Mouse (Mus musculus): ENCODE measurements around the gene Ovol2.

Ovol2 gene

DNA sequence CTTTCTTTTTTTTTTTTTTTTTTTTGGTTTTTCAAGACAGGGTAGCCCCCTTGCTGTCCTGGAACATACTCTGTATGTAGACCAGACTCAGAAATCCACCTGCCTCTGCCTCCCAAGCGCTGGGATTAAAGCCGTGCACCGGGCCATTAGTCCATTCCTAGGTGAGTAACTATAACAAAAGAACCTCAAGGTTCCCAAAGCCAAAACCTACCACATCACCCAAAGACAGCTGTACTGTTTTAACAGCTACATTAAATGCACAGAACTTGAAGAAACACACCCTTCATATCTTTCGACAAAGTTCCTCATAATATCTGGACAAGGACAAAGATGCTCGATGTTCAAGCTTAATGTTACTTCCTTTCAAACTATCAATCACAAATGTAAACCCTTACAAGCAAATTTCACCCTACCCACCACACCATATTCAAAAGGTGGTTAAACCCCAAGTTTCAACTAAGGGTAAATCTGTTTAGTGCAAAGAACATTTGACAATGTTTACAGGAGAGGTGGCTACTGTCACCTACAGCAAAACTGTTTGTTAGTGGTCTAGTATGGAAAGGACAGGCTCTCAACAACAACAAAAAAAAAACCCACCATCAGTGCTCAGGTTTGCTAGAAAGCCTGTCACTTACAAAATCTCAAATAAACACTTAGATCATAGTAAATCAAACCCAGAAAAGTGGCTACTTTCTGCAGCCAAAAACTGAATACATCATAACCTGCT, 64.8 kb downstream of the Ovol2 start:
- DNase-seq = no peak

DNA sequence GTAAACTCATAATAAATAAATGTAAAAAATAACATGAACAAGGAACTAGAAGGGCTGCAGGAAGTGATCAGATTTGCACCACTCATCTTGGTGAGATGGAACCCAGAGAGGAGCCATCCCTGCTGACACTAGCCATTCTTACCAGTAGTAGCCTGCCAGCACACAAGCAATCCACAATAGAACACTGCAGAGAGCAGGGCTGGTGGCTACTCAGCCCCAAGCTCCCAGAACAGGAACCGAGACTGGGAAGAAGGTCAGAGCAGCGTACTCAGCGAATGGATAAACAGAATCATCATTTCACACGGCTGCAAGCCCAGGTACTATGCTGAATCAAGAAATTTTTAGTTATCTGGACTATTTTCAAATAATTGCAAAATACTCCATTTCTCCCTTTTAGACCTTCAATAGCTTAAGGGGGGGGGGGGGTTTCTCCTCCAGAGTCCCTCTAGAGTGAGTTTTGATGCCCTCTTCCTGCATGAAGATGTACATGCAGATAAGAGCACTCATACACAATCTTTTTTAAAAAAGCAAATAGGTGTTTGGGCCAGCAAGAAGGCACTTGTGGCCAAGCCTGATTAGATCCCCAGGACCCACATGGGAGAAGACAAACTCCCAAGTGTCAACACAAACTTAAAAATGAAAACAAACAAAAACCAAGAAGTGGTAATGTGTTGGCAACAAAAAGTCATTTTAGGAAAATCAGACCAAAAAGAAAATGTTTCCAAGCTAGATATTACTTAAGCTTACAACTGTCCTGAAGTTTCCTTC, 65.8 kb downstream of the Ovol2 start:
- no peak for DNase-seq

- DNase-seq = no peak
Measured at GRCm38 (mm10) chr2:144265120-144265488, 66.8 kb downstream of the Ovol2 start.

DNA sequence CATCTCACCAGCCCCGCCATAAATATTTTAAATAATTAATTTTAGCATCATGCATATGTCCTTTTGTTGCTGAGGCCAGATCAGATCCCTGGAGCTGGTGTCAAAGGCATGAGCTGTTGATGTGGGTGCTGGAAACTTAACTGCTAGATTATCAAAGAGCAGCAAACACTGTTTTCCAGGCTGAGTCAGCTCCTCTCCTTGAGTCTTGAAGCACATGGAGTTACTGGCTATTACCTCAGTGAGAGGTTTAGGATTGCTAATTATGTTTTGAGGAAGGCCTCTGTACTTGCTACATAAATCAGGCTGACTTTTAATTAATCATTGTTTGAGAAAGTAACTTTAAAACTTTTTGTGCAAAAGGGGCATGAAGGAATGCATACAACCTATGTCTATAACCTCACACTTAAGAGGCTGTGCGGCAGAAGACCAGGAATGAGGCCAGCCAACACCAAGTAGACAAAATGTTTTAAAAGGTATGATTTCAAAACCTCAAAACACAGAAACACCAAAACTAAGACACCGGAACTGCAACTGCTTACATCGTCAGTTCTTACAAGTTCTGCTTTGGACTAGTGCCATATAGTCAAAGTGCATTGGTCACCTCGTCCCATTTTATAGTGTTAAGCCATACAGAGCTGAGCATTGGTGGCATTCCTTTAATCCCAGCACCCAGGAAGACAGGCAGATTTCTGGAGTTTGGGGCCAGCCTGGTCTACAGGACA, 67.4 kb downstream of the Ovol2 start:
- peak; percentile 33 for DNase-seq

DNA sequence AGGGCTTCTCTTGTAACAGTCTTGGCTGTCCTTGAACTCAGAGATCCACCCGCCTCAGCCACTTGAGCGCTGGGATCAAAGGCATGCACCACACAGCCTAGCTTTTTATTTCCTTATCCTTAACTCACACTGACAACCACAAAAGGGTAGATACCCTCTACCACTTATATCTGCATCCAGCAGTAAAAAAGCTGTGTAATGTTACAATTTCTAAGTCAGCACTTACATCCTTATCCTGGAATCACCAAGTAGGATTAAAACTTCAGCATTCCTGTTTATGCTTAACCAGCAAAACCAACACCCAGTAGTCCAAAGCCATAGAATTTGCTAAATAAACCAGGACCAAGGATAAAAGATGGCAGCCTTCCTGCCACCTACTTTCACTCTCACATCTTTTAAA, 69.1 kb downstream of the Ovol2 start:
- no peak for DNase-seq

Measured in kidney, adult 18-20 months (tissue).